Mouse (Mus musculus) stomach, embryonic 16.5 days (tissue): ENCODE results near the gene Nat9. TPM values are rescaled to one million over a fixed set of nuclear protein-coding genes. Genes with fewer than 3 reads are reported as not detected.

ENCODE experiments used
- ATAC-seq: fragments of 200-750 bp; cut with Nextera tagmentation; 2 replicates; pipeline ENCODE4 v1.8.0; 2017; ENCODE audit warnings: moderate number of reproducible peaks, moderate TSS enrichment; ENCODE audit not compliant: insufficient read depth, low FRiP score
- H3K27ac ChIP-seq: fragments of 300-500 bp; sonication (generic); 2 replicates; pipeline ENCODE4 v1.5.1; 2014; ENCODE audit warnings: low read length
- H3K27me3 ChIP-seq: fragments of 300-500 bp; sonication (generic); 2 replicates; pipeline ENCODE4 v1.6.1; 2014; ENCODE audit warnings: low read length, control low read depth, mixed read lengths; ENCODE audit not compliant: control insufficient read depth, insufficient read depth
- H3K36me3 ChIP-seq: fragments of 300-500 bp; sonication (generic); 2 replicates; pipeline ENCODE4 v1.6.1; 2014; ENCODE audit warnings: low read length; ENCODE audit not compliant: control insufficient read depth, insufficient read depth
- H3K4me1 ChIP-seq: fragments of 300-500 bp; sonication (generic); 2 replicates; pipeline ENCODE4 v1.6.1; 2014; ENCODE audit warnings: low read length, control low read depth, mixed read lengths; ENCODE audit not compliant: control insufficient read depth, insufficient read depth
- H3K4me2 ChIP-seq: fragments of 300-500 bp; sonication (generic); 2 replicates; pipeline ENCODE4 v1.6.1; 2014; ENCODE audit warnings: low read depth, low read length, mixed read lengths
- H3K4me3 ChIP-seq: fragments of 300-500 bp; sonication (generic); replicated peaks from 2 replicates; pipeline ENCODE4 v1.5.1; 2014; ENCODE audit warnings: mild to moderate bottlenecking, low read length
- H3K9ac ChIP-seq: fragments of 300-500 bp; sonication (generic); 2 replicates; pipeline ENCODE4 v1.6.1; 2014; ENCODE audit warnings: low read length
- H3K9me3 ChIP-seq: fragments of 300-500 bp; sonication (generic); replicated peaks from 2 replicates; pipeline ENCODE4 v1.6.1; 2016; ENCODE audit warnings: low read length, control low read depth; ENCODE audit not compliant: control insufficient read depth
- WGBS: fragments of 180-500 bp; shearing (Covaris S2); extraction: QIAGEN DNeasy Blood & Tissue Kit; methylation state at CpG from one replicate; pipeline ENCODE4 v1.1.7; 2014; 5-methylcytosine and 5-hydroxymethylcytosine counted together
- polyA plus RNA-seq: library from polyadenylated mRNA; unstranded; fragments of >200 nt; fragmentation: Nextera tagmentation; extraction: Ambion mirVana; gene quantifications from 2 replicates; pipeline ENCODE4 v1.2.1, GENCODE M21; 2015

The Nat9 gene
- polyA plus RNA-seq, 1 experiment from 2014 or later: 21.8 TPM

- H3K27me3 ChIP-seq: 0 out of 2 replicates have a peak, but pooled peaks cover 7% of the 10 kb centered on the region
- no peak for ATAC-seq
- peak overlapping the region; percentile 34; the same call in 1 of the 2 replicates for H3K27ac ChIP-seq
- 23% methylated on average over 12 of the region's 12 CpGs for WGBS
- H3K9ac ChIP-seq: peak overlapping the region; percentile 53
- H3K4me3 ChIP-seq: no peak overlapping the region
- no peaks in the 10 kb centered on the region for H3K36me3 ChIP-seq
- H3K9me3 ChIP-seq: no peaks in the 10 kb centered on the region
- H3K4me2 ChIP-seq: no peak overlapping the region
- peaks cover 24% of the 10 kb centered on the region for H3K4me1 ChIP-seq
Observed at GRCm38 (mm10) chr11:115157933-115158719, 29.5 kb downstream of the Nat9 start.

GRCm38 (mm10) chr11:115155053-115155634 is 32.5 kb downstream of the Nat9 start:
- ATAC-seq: no peak
- H3K27me3 ChIP-seq: 0 out of 2 replicates have a peak, but pooled peaks cover 7% of the 10 kb centered on the region
- no peak overlapping the region for H3K9ac ChIP-seq
- peaks cover 11% of the 10 kb centered on the region; the same call in 1 of the 2 replicates for H3K4me1 ChIP-seq
- 4% methylated on average over 5 of the region's 5 CpGs for WGBS
- H3K4me3 ChIP-seq: no peak overlapping the region
- H3K36me3 ChIP-seq: no peaks in the 10 kb centered on the region
- H3K27ac ChIP-seq: no peak overlapping the region
- no peak overlapping the region for H3K4me2 ChIP-seq
- H3K9me3 ChIP-seq: no peaks in the 10 kb centered on the region

DNA sequence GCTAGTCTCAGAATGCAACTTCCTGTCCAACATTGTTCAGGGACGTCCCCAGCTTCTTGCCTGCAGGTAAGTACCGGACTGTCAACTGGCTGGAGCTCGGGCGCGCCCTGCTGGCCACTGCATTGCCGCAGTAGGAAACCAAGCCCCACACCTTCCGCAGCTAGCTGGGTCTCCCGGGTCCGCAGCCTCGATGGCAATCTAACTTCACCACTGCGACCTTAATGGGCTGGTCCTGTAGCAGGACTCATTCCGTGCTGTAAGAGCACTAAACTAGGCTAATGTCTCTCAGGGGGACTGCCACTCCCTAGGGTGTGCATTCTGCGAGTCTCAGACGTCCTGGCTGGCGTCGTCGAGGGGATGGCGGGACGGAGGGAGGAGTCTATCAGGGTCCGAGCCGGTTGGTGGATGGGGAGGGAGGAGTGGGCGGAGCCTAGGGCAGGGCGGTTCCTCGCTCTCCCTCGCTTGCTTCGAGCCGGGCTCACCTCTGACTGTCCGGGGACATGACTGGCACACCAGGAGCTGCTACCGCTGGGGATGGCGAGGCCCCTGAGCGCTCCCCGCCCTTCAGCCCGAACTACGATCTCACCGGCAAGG is 33.9 kb downstream of the Nat9 start:
- H3K9me3 ChIP-seq: 0 out of 2 replicates have a peak, but pooled peaks cover 4% of the 10 kb centered on the region
- no peaks in the 10 kb centered on the region for H3K36me3 ChIP-seq
- ATAC-seq: peak; percentile 86
- under 1% methylated on average over 35 of the region's 35 CpGs for WGBS
- H3K4me2 ChIP-seq: peak overlapping the region; percentile 55
- H3K27ac ChIP-seq: no peak overlapping the region
- peak overlapping the region; percentile 51 for H3K9ac ChIP-seq
- 0 out of 2 replicates have a peak, but pooled peaks cover 7% of the 10 kb centered on the region for H3K27me3 ChIP-seq
- peak overlapping the region; percentile 43 for H3K4me3 ChIP-seq
- peaks cover 11% of the 10 kb centered on the region; the same call in 1 of the 2 replicates for H3K4me1 ChIP-seq

DNA sequence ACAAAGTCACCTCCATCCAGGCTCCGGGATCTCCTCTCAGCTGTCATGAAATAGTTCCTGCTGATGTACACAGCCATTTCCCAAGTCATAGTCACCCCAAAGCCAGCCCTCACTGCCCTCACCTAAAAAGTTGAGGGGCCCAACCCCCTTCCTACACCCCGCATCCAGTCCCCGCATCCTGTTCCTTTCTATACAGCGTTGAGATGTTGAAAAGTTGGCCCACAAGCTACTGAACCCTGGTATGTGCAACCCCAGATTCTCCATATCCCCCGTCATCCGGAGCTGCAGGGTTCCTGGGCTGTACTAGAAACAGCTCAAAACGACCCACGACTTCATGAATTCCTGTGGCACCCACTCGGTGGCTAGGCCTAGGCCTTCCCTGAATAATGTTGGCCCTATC is 34.6 kb downstream of the Nat9 start:
- H3K27ac ChIP-seq: no peak overlapping the region
- H3K4me1 ChIP-seq: peaks cover 5% of the 10 kb centered on the region; the same call in 1 of the 2 replicates
- H3K4me3 ChIP-seq: no peak overlapping the region
- no peak overlapping the region for H3K4me2 ChIP-seq
- H3K27me3 ChIP-seq: 0 out of 2 replicates have a peak, but pooled peaks cover 7% of the 10 kb centered on the region
- 0 out of 2 replicates have a peak overlapping the region, but pooled peaks have one; percentile 51 for H3K9ac ChIP-seq
- H3K9me3 ChIP-seq: 0 out of 2 replicates have a peak, but pooled peaks cover 4% of the 10 kb centered on the region
- no peak for ATAC-seq
- WGBS: 80% methylated on average over 9 of the region's 9 CpGs
- H3K36me3 ChIP-seq: no peaks in the 10 kb centered on the region

DNA sequence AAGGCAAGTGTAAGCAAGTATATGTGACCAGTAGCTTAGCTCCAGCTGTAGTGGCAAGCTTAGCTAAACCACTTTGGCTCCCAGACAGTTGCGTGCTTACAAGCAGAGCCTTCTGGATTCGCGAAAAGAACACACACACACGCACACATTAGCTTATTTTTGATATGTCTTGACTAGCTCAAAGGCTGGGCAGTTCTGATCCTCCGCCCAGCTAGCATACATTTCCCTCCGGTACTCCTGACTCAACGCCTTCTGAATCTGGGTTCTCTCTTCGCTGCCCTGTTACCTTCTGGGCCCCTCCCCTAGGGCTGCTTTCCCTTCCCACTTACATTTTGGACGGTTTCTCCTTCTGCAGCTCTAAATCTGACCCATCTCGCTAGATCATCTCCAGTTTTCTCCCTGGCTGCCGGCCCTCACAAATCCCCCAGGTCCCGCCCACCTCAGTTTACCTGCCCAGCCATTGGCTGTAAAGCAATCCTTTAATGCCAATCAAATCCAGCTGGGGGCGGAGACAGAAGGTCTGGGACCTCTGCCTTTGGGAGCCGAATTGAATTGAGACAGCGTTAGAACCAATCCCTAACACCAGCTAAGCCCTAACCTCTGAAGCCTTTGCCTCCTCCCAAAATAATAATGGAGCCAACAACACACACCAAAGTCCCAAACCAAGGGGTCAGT is 35.8 kb downstream of the Nat9 start:
- Histone ChIP-seq H3K27ac (no peak overlapping the region), H3K4me1 (no peaks in the 10 kb centered on the region; the same call in 1 of the 2 replicates), H3K27me3 (0 out of 2 replicates have a peak, but pooled peaks cover 7% of the 10 kb centered on the region), H3K9ac (no peak overlapping the region), H3K4me2 (peak overlapping the region; percentile 54), H3K9me3 (0 out of 2 replicates have a peak, but pooled peaks cover 4% of the 10 kb centered on the region), H3K36me3 (no peaks in the 10 kb centered on the region), H3K4me3 (peak overlapping the region; percentile 30)
- WGBS: 4% methylated on average over 15 of the region's 15 CpGs
- ATAC-seq: peak; percentile 53; the same call in 1 of the 2 replicates

GRCm38 (mm10) chr11:115150741-115151254 is 36.9 kb downstream of the Nat9 start:
- no peaks in the 10 kb centered on the region for H3K36me3 ChIP-seq
- no peak overlapping the region for H3K4me2 ChIP-seq
- 56% methylated on average over 6 of the region's 6 CpGs for WGBS
- H3K4me3 ChIP-seq: no peak overlapping the region
- no peaks in the 10 kb centered on the region; the same call in 1 of the 2 replicates for H3K4me1 ChIP-seq
- H3K9ac ChIP-seq: no peak overlapping the region
- 0 out of 2 replicates have a peak, but pooled peaks cover 7% of the 10 kb centered on the region for H3K27me3 ChIP-seq
- ATAC-seq: no peak
- H3K27ac ChIP-seq: no peak overlapping the region
- H3K9me3 ChIP-seq: 0 out of 2 replicates have a peak, but pooled peaks cover 4% of the 10 kb centered on the region

GRCm38 (mm10) chr11:115147813-115148212 is 39.8 kb downstream of the Nat9 start:
- no peaks in the 10 kb centered on the region for H3K27me3 ChIP-seq
- no peak overlapping the region for H3K4me3 ChIP-seq
- H3K4me1 ChIP-seq: no peaks in the 10 kb centered on the region
- H3K36me3 ChIP-seq: no peaks in the 10 kb centered on the region
- WGBS: 85% methylated on average over 4 of the region's 4 CpGs
- no peak overlapping the region for H3K4me2 ChIP-seq
- H3K9ac ChIP-seq: no peak overlapping the region
- H3K27ac ChIP-seq: no peak overlapping the region
- ATAC-seq: no peak
- 0 out of 2 replicates have a peak, but pooled peaks cover 4% of the 10 kb centered on the region for H3K9me3 ChIP-seq

DNA sequence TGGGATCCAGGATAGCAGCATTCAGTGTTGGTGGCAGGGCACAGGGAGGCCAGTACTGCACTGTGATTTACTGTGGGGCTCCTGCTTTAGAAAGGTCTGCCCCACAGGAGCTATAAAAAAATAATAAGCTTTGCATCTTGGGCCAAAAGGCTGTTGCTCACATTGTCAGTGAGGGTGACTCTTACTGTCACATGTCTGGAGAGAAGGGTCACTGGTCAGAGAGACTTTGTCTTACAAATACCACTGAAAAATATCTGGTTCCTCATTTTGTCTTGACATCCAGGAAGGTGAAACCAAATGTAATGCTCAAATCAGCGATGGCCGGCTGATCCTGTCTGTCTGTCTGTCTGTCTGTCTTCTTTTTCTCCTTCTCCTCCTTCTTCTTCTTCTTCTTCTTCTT is 45.7 kb downstream of the Nat9 start:
- no peak overlapping the region for H3K27ac ChIP-seq
- H3K9ac ChIP-seq: no peak overlapping the region
- H3K36me3 ChIP-seq: no peaks in the 10 kb centered on the region
- H3K4me3 ChIP-seq: no peak overlapping the region
- no peaks in the 10 kb centered on the region for H3K4me1 ChIP-seq
- H3K4me2 ChIP-seq: no peak overlapping the region
- ATAC-seq: no peak
- no peaks in the 10 kb centered on the region for H3K27me3 ChIP-seq
- 84% methylated on average over 2 of the region's 2 CpGs for WGBS
- H3K9me3 ChIP-seq: no peaks in the 10 kb centered on the region
